Mouse (Mus musculus) megakaryocyte, embryonic 14.5 days (primary cell): Measurements from ENCODE around the gene Ager.
A peak's percentile ranks its signal among the peaks of the same experiment; 100 is the strongest.

ENCODE experiments used
- FLI1 ChIP-seq: IDR thresholded peaks from 2 replicates; pipeline ENCODE4 v1.6.1; 2012; ENCODE audit warnings: low read length, inconsistent platforms, mixed read lengths
- GATA1 ChIP-seq: IDR thresholded peaks from 3 replicates; pipeline ENCODE4 v1.6.1; 2012; ENCODE audit warnings: mixed read lengths, low read length, inconsistent platforms, borderline replicate concordance

- no peak for TF ChIP-seq GATA1
- TF ChIP-seq FLI1, result peak; percentile 45; the same call in 1 of the 2 replicates
These were observed 46.9 kb downstream of the Ager start, which contains the start of gene Fkbpl for GRCm38 (mm10) chr17:34644608-34645007.
